Mouse (Mus musculus) E14TG2a.4 (cell line): ENCODE results near the gene Kat7.

Experiments
- CTCF ChIP-seq: conservative IDR thresholded peaks from 2 replicates; pipeline ENCODE4 v1.5.1; 2014; ENCODE audit warnings: low read length
- NANOG ChIP-seq: IDR thresholded peaks from 2 replicates; pipeline ENCODE4 v1.6.1; 2014; ENCODE audit warnings: borderline replicate concordance, low read length, mixed read lengths
- POU5F1 ChIP-seq: IDR thresholded peaks from 2 replicates; pipeline ENCODE4 v1.6.1; 2014; ENCODE audit warnings: low read length, borderline replicate concordance

DNA sequence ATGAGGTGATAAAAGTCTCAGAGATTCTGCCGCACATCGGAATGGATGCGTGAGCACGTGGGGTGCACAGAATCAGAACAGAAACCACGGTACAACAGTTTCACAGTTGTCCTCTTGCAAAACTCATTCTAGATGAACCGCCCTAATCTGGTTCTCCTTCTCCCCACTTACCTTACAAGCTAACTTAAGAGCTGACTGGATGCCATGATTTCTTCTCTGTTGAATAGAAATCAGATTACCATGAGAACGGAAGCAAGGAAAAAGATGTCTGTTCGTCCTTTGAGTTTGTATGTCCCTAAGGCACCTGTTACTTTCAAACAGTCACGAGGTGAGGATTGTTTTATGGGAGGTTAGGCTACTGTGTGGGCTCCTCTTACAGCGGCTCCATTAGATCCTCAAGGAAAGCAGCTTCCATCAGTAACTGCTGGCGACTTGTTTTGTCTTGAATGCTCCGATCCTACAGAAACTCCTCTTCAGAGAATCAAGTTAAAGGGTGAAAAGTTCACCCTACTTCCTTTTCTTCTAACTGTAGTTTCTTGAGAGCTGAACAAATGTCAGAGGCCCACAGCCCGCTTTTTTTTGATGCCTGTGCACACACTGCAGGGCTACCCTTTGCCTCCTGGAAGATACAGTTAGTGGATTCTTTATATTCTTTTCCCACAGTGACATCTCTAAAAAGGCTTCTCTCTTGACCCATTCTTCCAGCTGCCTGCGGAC is 44.3 kb upstream of the Kat7 start:
- TF ChIP-seq CTCF: no peak
- TF ChIP-seq POU5F1: no peak
- no peak for TF ChIP-seq NANOG
